Mouse (Mus musculus) skeletal muscle tissue, adult 2 months (tissue): ENCODE results near the gene Birc5.

Experiments
- DNase-seq: peaks from one replicate; pipeline ENCODE4 v3.0.0-alpha.2; 2012; ENCODE audit warnings: low read depth, low spot score

The Birc5 gene

GRCm38 (mm10) chr11:117848985-117849671, at the start of gene Birc5:
Birc5 (plus strand) TSS chr11:117849251.
- peak; percentile 92 for DNase-seq

GRCm38 (mm10) chr11:117800038-117800437, 49.0 kb upstream of the Birc5 start:
- DNase-seq: no peak

GRCm38 (mm10) chr11:117801650-117802049, 47.4 kb upstream of the Birc5 start:
- no peak for DNase-seq

- no peak for DNase-seq
Observed at GRCm38 (mm10) chr11:117803166-117803688, 45.8 kb upstream of the Birc5 start.

GRCm38 (mm10) chr11:117806781-117807180, 42.3 kb upstream of the Birc5 start:
- DNase-seq: no peak

- DNase-seq: no peak
Observed at GRCm38 (mm10) chr11:117809407-117810311, 39.4 kb upstream of the Birc5 start, which contains the start of the genes Gm20708 and Syngr2. Gm20708 (plus strand) TSS chr11:117809668. Syngr2 (plus strand) TSS chr11:117809668.

GRCm38 (mm10) chr11:117810401-117811046, 38.5 kb upstream of the Birc5 start:
- peak; percentile 82 for DNase-seq

- no peak for DNase-seq
Observed at GRCm38 (mm10) chr11:117813867-117814266, 35.2 kb upstream of the Birc5 start.

- DNase-seq: no peak
Observed at GRCm38 (mm10) chr11:117814704-117815366, 34.2 kb upstream of the Birc5 start.

- peak; percentile 74 for DNase-seq
Observed at GRCm38 (mm10) chr11:117815850-117816249, 33.2 kb upstream of the Birc5 start.

- DNase-seq: no peak
Observed at GRCm38 (mm10) chr11:117816389-117816996, 32.6 kb upstream of the Birc5 start.

GRCm38 (mm10) chr11:117819095-117819494, 30.0 kb upstream of the Birc5 start:
- peak; percentile 94 for DNase-seq

- DNase-seq: no peak
Observed at GRCm38 (mm10) chr11:117820173-117820572, 28.9 kb upstream of the Birc5 start.

GRCm38 (mm10) chr11:117821868-117822267, 27.2 kb upstream of the Birc5 start:
- DNase-seq: no peak

- no peak for DNase-seq
Observed at GRCm38 (mm10) chr11:117822728-117823241, 26.3 kb upstream of the Birc5 start.

- DNase-seq: no peak
Observed at GRCm38 (mm10) chr11:117823411-117823810, 25.6 kb upstream of the Birc5 start.

- peak; percentile 78 for DNase-seq
Observed at GRCm38 (mm10) chr11:117824060-117824969, 24.7 kb upstream of the Birc5 start.

GRCm38 (mm10) chr11:117825333-117826101, 23.5 kb upstream of the Birc5 start, which contains the start of the genes Afmid and Tk1:
Afmid (plus strand) TSS chr11:117825924.
Tk1 (minus strand) TSS chr11:117826092.
- no peak for DNase-seq

GRCm38 (mm10) chr11:117826164-117826563, 22.9 kb upstream of the Birc5 start:
- no peak for DNase-seq
